Mouse (Mus musculus): ENCODE data around the gene Stra6. TPM values are rescaled to one million over a fixed set of nuclear protein-coding genes. Genes with fewer than 3 reads are reported as not detected.

The Stra6 gene
- total RNA-seq, 2 experiments from 2014 or later, result 0.16 to 0.90 TPM

- no peak for DNase-seq (ENCODE audit: low spot score)
These were observed 65.9 kb downstream of the Stra6 start for GRCm38 (mm10) chr9:58129508-58129907.

GRCm38 (mm10) chr9:58130909-58131308 is 67.3 kb downstream of the Stra6 start:
- DNase-seq (ENCODE audit: low spot score), result no peak

GRCm38 (mm10) chr9:58131735-58132134 is 68.1 kb downstream of the Stra6 start:
- DNase-seq (ENCODE audit: low spot score), result no peak

GRCm38 (mm10) chr9:58133893-58134884 is 70.6 kb downstream of the Stra6 start:
- DNase-seq (ENCODE audit: low spot score), result no peak

DNA sequence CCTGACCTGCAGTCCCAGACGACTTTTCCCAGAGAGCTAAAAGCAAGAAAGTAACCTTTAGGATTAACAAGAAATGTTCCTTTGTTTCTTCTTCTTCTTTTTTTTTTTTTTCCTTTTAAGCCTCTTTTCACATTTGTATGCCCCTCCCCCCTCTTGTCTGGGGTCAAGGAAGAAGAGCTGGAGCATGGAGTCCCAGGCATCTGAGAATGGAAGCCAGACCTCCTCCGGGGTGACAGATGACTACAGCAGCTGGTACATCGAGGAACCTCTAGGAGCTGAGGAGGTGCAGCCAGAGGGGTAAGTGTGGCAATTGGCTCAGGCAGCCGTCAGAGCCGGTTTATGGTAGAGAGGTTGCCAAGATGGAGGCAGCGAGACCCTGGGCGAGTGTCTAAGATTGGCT is 71.3 kb downstream of the Stra6 start:
- no peak for DNase-seq (ENCODE audit: low spot score)

DNA sequence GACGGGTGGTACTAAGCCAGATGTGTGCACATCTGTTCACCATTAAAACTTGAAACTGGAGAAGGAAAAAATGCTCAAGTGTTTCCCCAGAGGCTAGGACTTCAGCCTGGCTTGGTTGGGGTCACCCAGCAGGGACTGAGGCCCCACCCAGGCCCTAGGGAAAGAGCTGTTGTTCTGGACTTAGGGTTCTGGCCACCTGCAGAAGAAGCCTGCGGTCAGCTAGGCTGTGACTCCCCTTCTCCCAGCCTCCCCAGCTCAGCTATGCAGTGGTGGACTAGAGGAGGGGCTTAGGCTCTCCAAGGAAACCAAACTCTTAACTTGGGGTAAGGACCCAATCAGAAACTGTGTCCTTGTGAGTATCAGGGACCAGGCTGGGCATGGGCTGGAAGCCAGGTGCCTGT is 72.3 kb downstream of the Stra6 start:
- no peak for DNase-seq (ENCODE audit: low spot score)

DNA sequence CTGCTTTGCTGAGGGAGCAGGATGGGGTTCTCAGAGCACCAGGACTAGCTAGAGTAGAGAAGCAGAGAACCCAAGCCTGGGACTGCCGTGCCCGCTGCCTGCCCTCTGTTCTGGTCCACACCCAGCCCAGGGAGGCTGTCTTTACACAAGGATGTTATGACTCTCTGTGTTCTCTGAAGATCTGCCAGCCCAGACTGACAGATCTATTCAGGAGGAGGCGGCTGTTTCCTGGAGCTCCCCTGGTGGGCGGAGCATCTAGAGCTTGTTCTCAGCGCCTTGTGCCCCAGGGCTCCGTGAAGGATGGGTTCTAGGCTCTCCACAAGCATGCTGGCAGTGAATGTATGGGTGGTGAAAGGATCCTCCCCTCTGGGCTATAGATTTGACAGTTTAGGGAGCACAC is 76.4 kb downstream of the Stra6 start:
- DNase-seq (ENCODE audit: low spot score), result no peak

DNA sequence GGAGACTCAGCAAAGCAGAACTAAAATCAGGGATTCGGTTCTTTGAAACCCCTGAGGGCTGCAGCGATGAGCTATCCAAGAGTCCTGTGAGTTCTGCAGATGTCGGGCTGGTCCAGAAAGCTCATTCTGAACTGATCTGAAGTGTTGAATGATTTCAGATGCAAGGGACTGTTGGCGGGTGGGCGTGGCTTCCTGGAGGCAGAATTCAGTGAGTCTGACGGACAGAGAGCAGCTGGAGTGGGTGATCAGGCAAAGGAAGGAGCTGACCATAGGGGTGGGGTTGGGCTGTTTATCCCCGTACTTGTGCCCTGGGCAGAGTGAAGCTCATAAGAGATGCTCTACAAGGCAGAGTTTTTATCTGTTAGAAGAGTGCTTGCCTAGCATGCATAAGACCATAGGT is 79.8 kb downstream of the Stra6 start:
- no peak for DNase-seq (ENCODE audit: low spot score)

DNA sequence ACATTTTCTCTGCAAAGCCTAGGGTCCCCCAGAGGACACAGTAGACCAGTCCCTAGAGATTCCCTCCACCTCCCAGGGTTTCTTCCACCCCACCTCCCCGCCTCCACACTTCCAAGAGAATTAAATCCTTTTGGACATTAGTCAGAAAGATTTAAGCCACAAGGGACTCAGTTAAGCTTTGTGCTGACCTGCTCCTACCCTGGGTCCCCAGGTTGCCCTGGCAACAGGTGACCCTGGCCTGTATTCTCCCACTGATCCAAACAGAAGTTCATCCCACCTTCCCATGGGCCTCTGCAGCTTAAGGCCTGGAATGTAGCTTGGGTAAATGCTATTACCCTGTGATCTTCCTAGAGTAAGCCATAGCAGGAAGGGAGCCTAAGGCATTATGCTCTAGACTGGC is 81.1 kb downstream of the Stra6 start:
- no peak for DNase-seq (ENCODE audit: low spot score)

DNA sequence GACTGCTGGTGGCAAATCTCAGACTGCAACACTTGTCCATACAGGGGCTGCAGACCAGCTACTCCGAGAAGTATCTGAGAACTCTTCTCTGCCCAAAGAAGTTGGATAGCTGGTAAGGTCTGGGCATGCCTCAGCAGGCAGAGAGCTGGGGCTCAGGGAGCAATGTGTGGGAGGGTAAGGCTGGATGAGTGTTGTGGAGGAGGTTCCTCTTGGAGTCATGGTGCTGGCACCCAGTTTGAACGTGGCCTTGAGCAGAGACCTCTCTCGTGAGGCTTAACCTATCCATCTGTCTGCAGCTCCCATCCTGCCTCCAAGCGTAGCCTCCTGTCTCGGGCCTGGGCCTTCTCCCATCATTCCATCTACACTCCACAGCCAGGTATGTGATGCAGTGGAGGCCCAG is 81.8 kb downstream of the Stra6 start:
- DNase-seq (ENCODE audit: low spot score), result no peak

- no peak for DNase-seq (ENCODE audit: low spot score)
These were observed 85.2 kb downstream of the Stra6 start for GRCm38 (mm10) chr9:58148806-58149205.

- DNase-seq (ENCODE audit: low spot score), result no peak
These were observed 87.3 kb downstream of the Stra6 start for GRCm38 (mm10) chr9:58150733-58151361.

DNA sequence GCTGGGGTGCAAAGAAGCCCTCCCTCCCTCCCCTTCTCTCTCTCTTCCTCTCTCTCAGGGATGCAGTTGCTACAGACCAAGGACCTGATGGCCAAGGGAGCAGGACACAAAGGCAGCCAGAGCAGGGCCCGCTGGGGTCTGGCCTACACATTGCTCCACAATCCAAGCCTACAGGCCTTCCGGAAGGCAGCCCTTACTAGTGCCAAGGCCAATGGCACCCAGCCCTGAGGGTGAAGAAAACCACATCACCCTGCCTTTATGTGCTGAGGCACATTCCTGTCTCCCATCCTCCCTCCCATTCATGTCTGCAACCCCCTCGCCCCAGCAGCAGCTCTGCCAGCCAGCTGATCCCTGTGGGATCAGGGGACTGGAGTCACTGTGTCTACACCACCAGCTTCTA is 89.5 kb downstream of the Stra6 start:
- no peak for DNase-seq (ENCODE audit: low spot score)

DNA sequence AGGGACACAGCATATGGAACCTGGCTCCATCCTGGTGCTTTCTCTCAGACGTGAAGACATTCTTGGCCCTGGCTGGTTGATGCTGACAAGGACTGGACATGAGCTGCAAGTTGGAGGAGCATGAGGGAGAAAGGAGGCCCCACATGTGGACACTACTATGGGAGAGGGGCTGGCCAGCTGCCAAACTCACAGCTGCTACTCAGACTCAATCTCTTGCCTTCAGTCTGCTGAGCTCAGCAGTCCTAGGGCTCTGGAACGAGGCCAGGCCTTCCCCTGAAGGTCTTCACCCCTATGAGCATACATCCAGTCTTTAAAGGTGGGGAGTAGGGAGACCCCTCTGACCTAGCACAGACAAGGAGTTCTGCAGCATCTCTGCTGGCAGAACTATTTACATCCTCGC is 91.8 kb downstream of the Stra6 start:
- DNase-seq (ENCODE audit: low spot score), result no peak

DNA sequence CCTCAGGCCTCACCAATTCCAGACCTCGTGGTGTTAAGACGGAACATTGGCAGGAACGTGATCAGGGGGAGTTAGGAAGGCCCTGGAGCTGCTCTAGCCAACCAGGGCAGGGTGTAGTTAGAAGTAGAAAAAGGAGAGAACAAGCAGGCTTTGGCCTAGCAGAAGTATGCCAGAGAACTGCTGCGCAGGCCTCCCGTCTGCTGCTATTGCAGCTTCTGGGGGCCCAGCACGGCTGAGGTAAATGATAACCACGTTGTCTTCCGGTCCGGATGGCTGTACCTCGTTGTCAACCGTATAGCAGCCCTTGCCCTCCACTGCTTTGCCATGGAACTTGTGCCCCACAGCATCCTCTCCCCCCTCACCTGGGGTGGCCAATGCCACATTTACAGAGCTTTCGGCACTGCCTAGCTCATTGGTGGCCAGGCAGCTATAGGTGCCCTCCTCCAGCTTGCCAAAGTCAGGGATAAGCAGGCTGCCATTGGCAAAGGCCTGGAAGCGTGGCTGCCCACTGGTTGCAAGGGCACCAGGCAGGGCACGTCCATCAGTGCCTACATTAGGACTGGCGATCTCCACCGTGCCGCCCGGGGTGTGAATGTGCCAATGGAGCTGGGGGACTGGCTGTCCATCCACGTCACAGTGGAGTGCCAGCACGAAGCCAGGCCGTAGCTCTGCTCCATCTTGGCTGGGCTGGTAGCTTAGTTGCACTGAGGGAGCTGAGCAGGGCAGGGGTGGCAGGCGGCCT is 93.4 kb downstream of the Stra6 start:
- no peak for DNase-seq (ENCODE audit: low spot score)

- DNase-seq (ENCODE audit: low spot score), result no peak
These were observed 94.2 kb downstream of the Stra6 start for GRCm38 (mm10) chr9:58157838-58158237.

DNA sequence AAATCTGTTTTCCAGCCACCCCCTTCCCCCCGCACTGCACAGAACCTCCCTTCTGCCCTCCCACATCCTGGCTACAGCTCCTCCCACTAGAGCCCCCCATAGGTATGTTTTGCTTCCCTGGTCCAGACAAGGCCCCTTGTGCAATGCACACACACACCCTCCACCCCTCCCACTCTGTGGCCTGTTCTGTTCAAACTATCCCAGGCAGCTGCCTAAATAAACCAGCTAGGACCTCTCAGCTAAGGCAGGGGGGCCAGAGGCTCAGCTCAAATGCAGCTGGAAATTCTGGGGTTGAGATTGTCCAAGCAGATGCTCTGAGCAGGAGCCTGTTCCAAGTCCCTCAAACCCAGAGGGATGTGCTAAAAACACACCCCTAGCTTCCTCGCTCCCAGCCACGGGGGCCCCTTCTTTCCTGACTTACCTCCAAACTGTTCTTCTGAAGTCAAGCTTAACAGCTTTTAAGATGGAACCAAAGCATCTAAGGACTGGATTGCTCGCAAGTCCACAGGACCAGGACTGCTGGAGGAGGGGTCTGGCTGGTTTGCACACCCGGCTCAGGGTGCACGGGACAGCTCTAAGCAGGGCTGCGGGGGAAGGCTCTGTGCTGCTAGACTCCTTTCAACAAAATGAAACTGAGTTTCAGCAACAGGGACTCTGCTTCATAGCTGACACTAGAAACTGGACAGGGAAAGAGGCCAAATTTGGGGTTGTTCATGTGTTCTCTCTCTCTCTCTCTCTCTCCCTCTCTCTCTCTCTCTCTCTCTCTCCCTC is 95.1 kb downstream of the Stra6 start:
- peak; percentile 64 for DNase-seq (ENCODE audit: low spot score)

GRCm38 (mm10) chr9:58159855-58160254 is 96.3 kb downstream of the Stra6 start:
- DNase-seq (ENCODE audit: low spot score), result peak; percentile 30

DNA sequence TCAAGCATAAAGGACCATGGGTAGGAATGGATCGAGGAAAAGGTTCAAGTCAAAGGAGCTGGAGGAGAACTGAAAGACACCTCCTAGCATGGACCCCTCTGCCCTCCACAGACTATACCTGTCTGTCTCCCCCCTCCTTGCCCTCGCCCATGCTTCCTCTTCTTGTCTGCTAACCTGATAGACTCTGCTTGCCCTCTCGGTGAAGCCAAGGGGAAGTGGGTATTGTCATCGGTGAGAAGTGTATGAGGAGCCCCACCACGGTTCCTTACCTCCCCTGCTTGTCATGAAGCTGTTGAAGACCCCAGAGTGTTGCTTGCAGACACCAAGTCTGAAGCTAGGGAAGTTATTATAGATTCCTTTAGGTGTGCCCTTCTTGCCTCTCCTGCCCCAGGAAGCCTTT is 96.7 kb downstream of the Stra6 start:
- DNase-seq (ENCODE audit: low spot score), result no peak

DNA sequence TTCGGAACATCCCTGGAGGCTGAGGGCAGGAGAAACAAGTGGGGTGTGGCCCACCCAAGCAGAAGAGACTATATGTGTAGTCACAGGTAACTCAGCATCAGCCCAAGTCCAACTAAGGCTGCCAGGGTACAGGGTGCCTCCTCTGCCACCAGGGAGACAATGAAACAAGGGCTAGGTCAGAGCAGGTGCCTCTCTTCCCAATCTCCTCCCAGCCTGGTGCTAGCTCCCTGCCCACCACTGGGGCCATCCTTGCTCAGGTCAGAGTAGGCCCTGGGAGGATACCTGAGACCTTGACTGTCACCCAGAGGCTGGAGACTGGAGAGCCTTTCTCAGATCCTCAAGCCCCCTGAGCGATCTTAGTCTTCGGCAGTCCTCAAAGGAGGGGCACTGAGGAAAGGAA is 98.6 kb downstream of the Stra6 start:
- DNase-seq (ENCODE audit: low spot score), result no peak

GRCm38 (mm10) chr9:58163146-58163545 is 99.6 kb downstream of the Stra6 start:
- no peak for DNase-seq (ENCODE audit: low spot score)
